Mouse (Mus musculus): ENCODE measurements at regions not wholly inside any gene's neighbourhood (a gene's known extent, or its start where the extent isn't known, plus 50 kb on each side); places are given as distances from the start of the nearest gene placed in this dataset.

GRCm38 (mm10) chr8:78090382-78091122, 122.5 kb upstream of the Ttc29 start:
- Histone ChIP-seq H3K27ac (ENCODE audit: low read depth, low read length) (no peak overlapping the region), H3K36me3 (ENCODE audit: control insufficient read depth, insufficient read depth, low read length) (no peaks in the 10 kb centered on the region)
- no peak for ATAC-seq (ENCODE audit: low FRiP score)

GRCm38 (mm10) chr8:78096383-78096782, 116.7 kb upstream of the Ttc29 start:
- H3K4me1 ChIP-seq (replicated peaks; ENCODE audit: control insufficient read depth, insufficient read depth, low read length) = no peaks in the 10 kb centered on the region
- DNase-seq (ENCODE audit: low spot score) (no peak), ATAC-seq (ENCODE audit: low FRiP score) (no peak)
- H3K4me3 ChIP-seq (ENCODE audit: low read depth, low read length) = no peak overlapping the region
- no peaks in the 10 kb centered on the region for H3K27me3 ChIP-seq (ENCODE audit: control insufficient read depth, insufficient read depth, low read length)
- H3K27ac ChIP-seq (ENCODE audit: low read depth, low read length) = no peak overlapping the region
- WGBS = 63% methylated on average over 5 of the region's 5 CpGs
- no peak overlapping the region for H3K4me2 ChIP-seq (replicated peaks; ENCODE audit: low read depth, low read length)
- H3K9ac ChIP-seq (ENCODE audit: low read depth, low read length) = no peak overlapping the region
- no peaks in the 10 kb centered on the region for H3K36me3 ChIP-seq (ENCODE audit: control insufficient read depth, insufficient read depth, low read length)
- H3K9me3 ChIP-seq (ENCODE audit: control insufficient read depth, low read length) = no peaks in the 10 kb centered on the region

More at GRCm38 (mm10) chr8:78090382-78091122, 122.5 kb upstream of the Ttc29 start:
- Histone ChIP-seq H3K4me3 (ENCODE audit: low read depth, low read length) (no peak overlapping the region), H3K4me2 (replicated peaks; ENCODE audit: low read depth, low read length) (no peak overlapping the region), H3K9me3 (ENCODE audit: control insufficient read depth, low read length) (no peaks in the 10 kb centered on the region), H3K9ac (ENCODE audit: low read depth, low read length) (no peak overlapping the region), H3K4me1 (replicated peaks; ENCODE audit: control insufficient read depth, insufficient read depth, low read length) (no peaks in the 10 kb centered on the region), H3K27me3 (ENCODE audit: control insufficient read depth, insufficient read depth, low read length) (no peaks in the 10 kb centered on the region)
- DNase-seq (ENCODE audit: low spot score) = no peak
- WGBS = 88% methylated on average over 9 of the region's 9 CpGs

- Histone ChIP-seq H3K4me1 (replicated peaks; ENCODE audit: control insufficient read depth, insufficient read depth, low read length) (no peaks in the 10 kb centered on the region), H3K4me3 (ENCODE audit: low read depth, low read length) (no peak overlapping the region), H3K36me3 (ENCODE audit: control insufficient read depth, insufficient read depth, low read length) (no peaks in the 10 kb centered on the region), H3K27ac (ENCODE audit: low read depth, low read length) (no peak overlapping the region), H3K9ac (ENCODE audit: low read depth, low read length) (no peak overlapping the region), H3K27me3 (ENCODE audit: control insufficient read depth, insufficient read depth, low read length) (no peaks in the 10 kb centered on the region), H3K4me2 (replicated peaks; ENCODE audit: low read depth, low read length) (no peak overlapping the region), H3K9me3 (ENCODE audit: control insufficient read depth, low read length) (no peaks in the 10 kb centered on the region)
- WGBS = 27% methylated on average over 6 of the region's 6 CpGs
- ATAC-seq (ENCODE audit: low FRiP score) (peak; percentile 90), DNase-seq (ENCODE audit: low spot score) (peak; percentile 52)
Measured at GRCm38 (mm10) chr8:78098191-78098745, 114.8 kb upstream of the Ttc29 start.

GRCm38 (mm10) chr8:78099091-78099490, 114.0 kb upstream of the Ttc29 start:
- 75% methylated on average over 3 of the region's 3 CpGs for WGBS
- DNase-seq (ENCODE audit: low spot score) = no peak

GRCm38 (mm10) chr8:78107339-78107738, 105.8 kb upstream of the Ttc29 start:
- H3K4me1 ChIP-seq (replicated peaks; ENCODE audit: control insufficient read depth, insufficient read depth, low read length) = no peaks in the 10 kb centered on the region
- WGBS = 59% methylated on average over 7 of the region's 7 CpGs
- no peak overlapping the region for H3K4me2 ChIP-seq (replicated peaks; ENCODE audit: low read depth, low read length)
- H3K27me3 ChIP-seq (ENCODE audit: control insufficient read depth, insufficient read depth, low read length) = no peaks in the 10 kb centered on the region
- DNase-seq (ENCODE audit: low spot score) = no peak
- no peaks in the 10 kb centered on the region for H3K9me3 ChIP-seq (ENCODE audit: control insufficient read depth, low read length)
- no peak overlapping the region for H3K27ac ChIP-seq (ENCODE audit: low read depth, low read length)
- no peak overlapping the region for H3K4me3 ChIP-seq (ENCODE audit: low read depth, low read length)
- no peak overlapping the region for H3K9ac ChIP-seq (ENCODE audit: low read depth, low read length)
- no peaks in the 10 kb centered on the region for H3K36me3 ChIP-seq (ENCODE audit: control insufficient read depth, insufficient read depth, low read length)
- ATAC-seq (ENCODE audit: low FRiP score) = no peak

More at GRCm38 (mm10) chr8:78099091-78099490, 114.0 kb upstream of the Ttc29 start:
- H3K27me3 ChIP-seq (ENCODE audit: control insufficient read depth, insufficient read depth, low read length) = no peaks in the 10 kb centered on the region
- H3K36me3 ChIP-seq (ENCODE audit: control insufficient read depth, insufficient read depth, low read length) = no peaks in the 10 kb centered on the region
- H3K4me2 ChIP-seq (replicated peaks; ENCODE audit: low read depth, low read length) = no peak overlapping the region
- ATAC-seq (ENCODE audit: low FRiP score) = no peak
- H3K9ac ChIP-seq (ENCODE audit: low read depth, low read length) = no peak overlapping the region
- no peak overlapping the region for H3K27ac ChIP-seq (ENCODE audit: low read depth, low read length)
- no peaks in the 10 kb centered on the region for H3K4me1 ChIP-seq (replicated peaks; ENCODE audit: control insufficient read depth, insufficient read depth, low read length)
- no peak overlapping the region for H3K4me3 ChIP-seq (ENCODE audit: low read depth, low read length)
- H3K9me3 ChIP-seq (ENCODE audit: control insufficient read depth, low read length) = no peaks in the 10 kb centered on the region

GRCm38 (mm10) chr8:78110003-78110649, 103.0 kb upstream of the Ttc29 start:
- Histone ChIP-seq H3K9ac (ENCODE audit: low read depth, low read length) (no peak overlapping the region), H3K27ac (ENCODE audit: low read depth, low read length) (no peak overlapping the region), H3K27me3 (ENCODE audit: control insufficient read depth, insufficient read depth, low read length) (no peaks in the 10 kb centered on the region), H3K4me3 (ENCODE audit: low read depth, low read length) (no peak overlapping the region), H3K36me3 (ENCODE audit: control insufficient read depth, insufficient read depth, low read length) (no peaks in the 10 kb centered on the region), H3K9me3 (ENCODE audit: control insufficient read depth, low read length) (no peaks in the 10 kb centered on the region), H3K4me2 (replicated peaks; ENCODE audit: low read depth, low read length) (no peak overlapping the region), H3K4me1 (replicated peaks; ENCODE audit: control insufficient read depth, insufficient read depth, low read length) (no peaks in the 10 kb centered on the region)
- WGBS = 86% methylated on average over 3 of the region's 3 CpGs
- DNase-seq (ENCODE audit: low spot score) = no peak
- no peak for ATAC-seq (ENCODE audit: low FRiP score)

GRCm38 (mm10) chr8:78113105-78113504, 100.0 kb upstream of the Ttc29 start:
- no peaks in the 10 kb centered on the region for H3K27me3 ChIP-seq (ENCODE audit: control insufficient read depth, insufficient read depth, low read length)
- DNase-seq (ENCODE audit: low spot score) (no peak), ATAC-seq (ENCODE audit: low FRiP score) (no peak)
- WGBS = 59% methylated on average over 12 of the region's 12 CpGs
- H3K9ac ChIP-seq (ENCODE audit: low read depth, low read length) = no peak overlapping the region
- no peak overlapping the region for H3K27ac ChIP-seq (ENCODE audit: low read depth, low read length)
- no peaks in the 10 kb centered on the region for H3K4me1 ChIP-seq (replicated peaks; ENCODE audit: control insufficient read depth, insufficient read depth, low read length)
- no peaks in the 10 kb centered on the region for H3K9me3 ChIP-seq (ENCODE audit: control insufficient read depth, low read length)
- no peaks in the 10 kb centered on the region for H3K36me3 ChIP-seq (ENCODE audit: control insufficient read depth, insufficient read depth, low read length)
- no peak overlapping the region for H3K4me2 ChIP-seq (replicated peaks; ENCODE audit: low read depth, low read length)
- no peak overlapping the region for H3K4me3 ChIP-seq (ENCODE audit: low read depth, low read length)

- H3K4me3 ChIP-seq (ENCODE audit: low read depth, low read length) = no peak overlapping the region
- 43% methylated on average over 4 of the region's 4 CpGs for WGBS
Measured at GRCm38 (mm10) chr8:78114512-78114911, 98.6 kb upstream of the Ttc29 start.

GRCm38 (mm10) chr8:78117191-78117590, 95.9 kb upstream of the Ttc29 start:
- no peaks in the 10 kb centered on the region for H3K4me1 ChIP-seq (replicated peaks; ENCODE audit: control insufficient read depth, insufficient read depth, low read length)
- no peaks in the 10 kb centered on the region for H3K27me3 ChIP-seq (ENCODE audit: control insufficient read depth, insufficient read depth, low read length)
- H3K4me2 ChIP-seq (replicated peaks; ENCODE audit: low read depth, low read length) = no peak overlapping the region
- DNase-seq (ENCODE audit: low spot score) (no peak), ATAC-seq (ENCODE audit: low FRiP score) (no peak)
- H3K9me3 ChIP-seq (ENCODE audit: control insufficient read depth, low read length) = no peaks in the 10 kb centered on the region
- H3K27ac ChIP-seq (ENCODE audit: low read depth, low read length) = no peak overlapping the region
- no peak overlapping the region for H3K9ac ChIP-seq (ENCODE audit: low read depth, low read length)
- H3K36me3 ChIP-seq (ENCODE audit: control insufficient read depth, insufficient read depth, low read length) = no peaks in the 10 kb centered on the region
- no peak overlapping the region for H3K4me3 ChIP-seq (ENCODE audit: low read depth, low read length)

More at GRCm38 (mm10) chr8:78114512-78114911, 98.6 kb upstream of the Ttc29 start:
- H3K27ac ChIP-seq (ENCODE audit: low read depth, low read length) = no peak overlapping the region
- H3K4me1 ChIP-seq (replicated peaks; ENCODE audit: control insufficient read depth, insufficient read depth, low read length) = no peaks in the 10 kb centered on the region
- no peak overlapping the region for H3K4me2 ChIP-seq (replicated peaks; ENCODE audit: low read depth, low read length)
- no peaks in the 10 kb centered on the region for H3K27me3 ChIP-seq (ENCODE audit: control insufficient read depth, insufficient read depth, low read length)
- H3K9ac ChIP-seq (ENCODE audit: low read depth, low read length) = no peak overlapping the region
- no peaks in the 10 kb centered on the region for H3K9me3 ChIP-seq (ENCODE audit: control insufficient read depth, low read length)
- ATAC-seq (ENCODE audit: low FRiP score) (no peak), DNase-seq (ENCODE audit: low spot score) (no peak)
- H3K36me3 ChIP-seq (ENCODE audit: control insufficient read depth, insufficient read depth, low read length) = no peaks in the 10 kb centered on the region

Data from hindbrain, embryonic 11.5 days (tissue).